Mouse (Mus musculus) lung, postnatal 0 days (tissue): Measurements from ENCODE around the gene Amn.

Experiments
- CTCF ChIP-seq: IDR thresholded peaks from 2 replicates; pipeline ENCODE4 v1.5.1; 2016; ENCODE audit warnings: antibody characterized with exemption, mild to moderate bottlenecking
- EP300 ChIP-seq: IDR thresholded peaks from 2 replicates; pipeline ENCODE4 v1.6.1; 2016; ENCODE audit warnings: antibody characterized with exemption, mild to moderate bottlenecking, control low read depth

DNA sequence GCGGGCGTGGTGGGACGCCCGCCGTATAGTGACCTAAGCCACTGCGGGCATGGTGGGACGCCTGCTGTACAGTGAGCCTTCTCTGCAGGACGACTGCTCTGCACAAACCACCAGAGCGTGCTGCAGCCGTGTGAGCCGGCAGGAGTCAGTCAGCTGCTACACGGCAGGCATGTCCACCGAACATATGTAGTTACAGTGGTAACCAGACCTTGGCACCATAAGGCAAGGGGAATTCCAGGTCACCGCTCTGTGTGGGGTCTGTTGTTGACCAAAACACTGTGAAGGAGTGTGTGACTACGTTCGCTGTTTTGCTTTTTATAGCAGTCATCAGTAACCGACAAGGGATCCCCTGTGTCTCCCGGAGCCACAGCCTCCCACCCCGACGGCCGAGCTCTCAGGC is 53.6 kb downstream of the Amn start:
- TF ChIP-seq CTCF (no peak), EP300 (no peak)
